27 mouse cellular contexts compared by ENCODE assay signal in genomic region chr8:46296551-46296950, GRCm38 (mm10). TPM values are rescaled to one million over a fixed set of nuclear protein-coding genes. Genes with fewer than 3 reads are reported as not detected.
DNase-seq lines count a peak whose midpoint lies in the region; ATAC-seq and TF ChIP-seq lines count a peak whose summit lies in the region.
"Had no signal": no experiment of that assay in that cellular context is flagged by ENCODE, and none has a peak within 500 bp of the region (broad histone marks: within the 10 kb centered on the region; RNA-seq: fewer than 3 reads in every experiment).

No protein-coding gene starts in this region.

- no peak overlapping the region for H3K9ac ChIP-seq in heart, embryonic 12.5 days
- H3K9ac ChIP-seq in forebrain, embryonic 16.5 days (replicated peaks; ENCODE audit: low read depth, low read length), result no peak overlapping the region
- H3K9ac ChIP-seq in midbrain, embryonic 12.5 days (replicated peaks), result no peak overlapping the region
- H3K9ac ChIP-seq: heart, embryonic 15.5 days; hindbrain, embryonic 15.5 days; liver, embryonic 12.5 days; lung, embryonic 14.5 days; stomach, embryonic 15.5 days had no signal

- peak; percentile 58 for DNase-seq in heart, embryonic 10.5 days (ENCODE audit: low spot score)
- peak; percentile 33 for DNase-seq in brain, embryonic 14.5 days (ENCODE audit: low read depth)
- no peak for DNase-seq in lung, adult 2 months
- no peak for DNase-seq in layer of hippocampus, postnatal 14 days (ENCODE audit: low spot score in 2 of 2)
- DNase-seq in right cerebral cortex, adult 18-20 months, result no peak
- DNase-seq: adrenal gland, postnatal 36 days; B cell, adult 2 months; cerebellum, adult 18-20 months; cerebellum, postnatal 36 days; gastrocnemius, postnatal 10 days; heart, adult 18-20 months; kidney, adult 11 months; layer of hippocampus, postnatal 36 days; lung, embryonic 14.5 days; lung, postnatal 4 days; thymus, adult 18-20 months had no signal

- H3K27ac ChIP-seq in heart, embryonic 10.5 days, result no peak overlapping the region
- no peak overlapping the region for H3K27ac ChIP-seq in heart, embryonic 12.5 days (ENCODE audit: poor library complexity, severe bottlenecking)
- H3K27ac ChIP-seq in forebrain, embryonic 16.5 days (ENCODE audit: low read length), result no peak overlapping the region
- no peak overlapping the region for H3K27ac ChIP-seq in midbrain, embryonic 12.5 days (replicated peaks)
- H3K27ac ChIP-seq: heart, embryonic 15.5 days; hindbrain, embryonic 15.5 days; kidney, postnatal 0 days; liver, embryonic 12.5 days; stomach, embryonic 15.5 days had no signal

- no peak for TF ChIP-seq CTCF in brain, embryonic 14.5 days (IDR thresholded peaks at IDR 0.05; ENCODE audit: borderline replicate concordance, extremely low read depth, insufficient read depth, insufficient read length)
- no peak for TF ChIP-seq CTCF in lung, adult 2 months (IDR thresholded peaks at IDR 0.05; ENCODE audit: insufficient read depth, low read length)

- H3K27me3 ChIP-seq in heart, embryonic 10.5 days (ENCODE audit: insufficient read depth, poor library complexity, severe bottlenecking), result peaks cover 88% of the 10 kb centered on the region
- peaks cover 80% of the 10 kb centered on the region for H3K27me3 ChIP-seq in heart, embryonic 12.5 days (replicated peaks)
- H3K27me3 ChIP-seq in forebrain, embryonic 16.5 days (replicated peaks; ENCODE audit: control insufficient read depth, insufficient read depth, low read length), result peaks cover 68% of the 10 kb centered on the region
- H3K27me3 ChIP-seq in midbrain, embryonic 12.5 days, result peaks cover 95% of the 10 kb centered on the region

- no peak overlapping the region; the same call in 1 of the 2 replicates for H3K4me2 ChIP-seq in heart, embryonic 12.5 days
- H3K4me2 ChIP-seq in forebrain, embryonic 16.5 days (ENCODE audit: low read length), result 0 out of 2 replicates have a peak overlapping the region, but pooled peaks have one; percentile 16
- H3K4me2 ChIP-seq in midbrain, embryonic 12.5 days (replicated peaks), result peak overlapping the region; percentile 44
- H3K4me2 ChIP-seq: heart, embryonic 15.5 days; hindbrain, embryonic 15.5 days; liver, embryonic 12.5 days; lung, embryonic 14.5 days; stomach, embryonic 15.5 days had no signal

- no peaks in the 10 kb centered on the region for H3K36me3 ChIP-seq in heart, embryonic 10.5 days
- H3K36me3 ChIP-seq in heart, embryonic 12.5 days, result no peaks in the 10 kb centered on the region
- no peaks in the 10 kb centered on the region for H3K36me3 ChIP-seq in forebrain, embryonic 16.5 days (ENCODE audit: control insufficient read depth, insufficient read depth)
- H3K36me3 ChIP-seq in midbrain, embryonic 12.5 days, result no peaks in the 10 kb centered on the region
- H3K36me3 ChIP-seq: heart, embryonic 15.5 days; hindbrain, embryonic 15.5 days; liver, embryonic 12.5 days; stomach, embryonic 15.5 days had no signal

- ATAC-seq in heart, embryonic 12.5 days (ENCODE audit: insufficient number of reproducible peaks, low FRiP score), result no peak
- ATAC-seq in forebrain, embryonic 16.5 days, result no peak
- ATAC-seq in midbrain, embryonic 12.5 days (ENCODE audit: low FRiP score, low read depth), result no peak
- ATAC-seq: liver, embryonic 12.5 days had no signal

- under 1% methylated on average over 11 of the region's 11 CpGs for WGBS in heart, embryonic 10.5 days
- WGBS in heart, embryonic 12.5 days, result 2% methylated on average over 11 of the region's 11 CpGs
- WGBS in forebrain, embryonic 16.5 days, result 1% methylated on average over 11 of the region's 11 CpGs
- 2% methylated on average over 11 of the region's 11 CpGs for WGBS in midbrain, embryonic 12.5 days
- 2% methylated on average over 11 of the region's 11 CpGs for WGBS in lung, adult 2 months

- peaks cover 26% of the 10 kb centered on the region for H3K4me1 ChIP-seq in heart, embryonic 10.5 days
- peaks cover 11% of the 10 kb centered on the region for H3K4me1 ChIP-seq in heart, embryonic 12.5 days (replicated peaks)
- H3K4me1 ChIP-seq in forebrain, embryonic 16.5 days (replicated peaks; ENCODE audit: control insufficient read depth, insufficient read depth, low read length), result peaks cover 44% of the 10 kb centered on the region
- peaks cover 47% of the 10 kb centered on the region for H3K4me1 ChIP-seq in midbrain, embryonic 12.5 days
- no peaks in the 10 kb centered on the region for H3K4me1 ChIP-seq in lung, adult 2 months (ENCODE audit: control insufficient read depth, insufficient read depth, low read length)
- H3K4me1 ChIP-seq: liver, embryonic 12.5 days had no signal

- TF ChIP-seq POLR2A in brain, embryonic 14.5 days (IDR thresholded peaks at IDR 0.05; ENCODE audit: borderline replicate concordance, extremely low read depth, insufficient read depth, insufficient read length, poor library complexity, severe bottlenecking), result no peak
- no peak for TF ChIP-seq POLR2A in lung, adult 2 months (IDR thresholded peaks at IDR 0.05; ENCODE audit: borderline replicate concordance, extremely low read depth, low read depth, low read length)

- H3K9me3 ChIP-seq in heart, embryonic 10.5 days, result no peaks in the 10 kb centered on the region
- no peaks in the 10 kb centered on the region for H3K9me3 ChIP-seq in heart, embryonic 12.5 days (replicated peaks)
- H3K9me3 ChIP-seq in forebrain, embryonic 16.5 days (ENCODE audit: control insufficient read depth, low read length), result no peaks in the 10 kb centered on the region
- no peaks in the 10 kb centered on the region for H3K9me3 ChIP-seq in midbrain, embryonic 12.5 days
- H3K9me3 ChIP-seq: heart, embryonic 15.5 days; hindbrain, embryonic 15.5 days; liver, embryonic 12.5 days; stomach, embryonic 15.5 days had no signal

- peak overlapping the region; percentile 8; the same call in 1 of the 2 replicates for H3K4me3 ChIP-seq in heart, embryonic 10.5 days
- H3K4me3 ChIP-seq in heart, embryonic 12.5 days, result no peak overlapping the region
- no peak overlapping the region for H3K4me3 ChIP-seq in forebrain, embryonic 16.5 days (replicated peaks; ENCODE audit: low read length)
- no peak overlapping the region for H3K4me3 ChIP-seq in midbrain, embryonic 12.5 days
- H3K4me3 ChIP-seq in lung, adult 2 months (replicated peaks; ENCODE audit: extremely low read depth, low read depth, low read length), result no peak overlapping the region
- H3K4me3 ChIP-seq: heart, embryonic 15.5 days; hindbrain, embryonic 15.5 days; liver, embryonic 12.5 days; stomach, embryonic 15.5 days had no signal

RNA-seq across cellular contexts. Expression of gene Helt, which starts 2.1 kb away (rescaled TPM):
- not detected in 2 replicates for polyA plus RNA-seq in heart, embryonic 10.5 days (2016; fragmentation: Nextera tagmentation; extraction: Ambion mirVana)
- polyA plus RNA-seq in heart, embryonic 12.5 days (2016; fragmentation: Nextera tagmentation; extraction: Ambion mirVana), result not detected in 2 replicates
- polyA plus RNA-seq in brain, embryonic 14.5 days (2012; rRNA removed), result 3.7 and 7.2 TPM in 2 replicates
- 3.4 and 7.3 TPM in 2 replicates for polyA plus RNA-seq in forebrain, embryonic 16.5 days (2015; fragmentation: Nextera tagmentation; extraction: Ambion mirVana)
- polyA plus RNA-seq in midbrain, embryonic 12.5 days (2016; fragmentation: Nextera tagmentation; extraction: Ambion mirVana), result 38.6 and 58.0 TPM in 2 replicates
- polyA plus RNA-seq in lung, adult 2 months (2012; rRNA removed), result not detected in 2 replicates
- not detected for total RNA-seq in layer of hippocampus, postnatal 14 days (2021)
- total RNA-seq: adrenal gland, postnatal 36 days; layer of hippocampus, adult 18-20 months; layer of hippocampus, postnatal 36 days; left cerebral cortex, postnatal 14 days; neutrophil, adult 5-6 weeks had no signal
- polyA plus RNA-seq: heart, embryonic 15.5 days; kidney, postnatal 0 days; liver, embryonic 12.5 days; lung, embryonic 14.5 days had no signal

Comparison
In these comparisons a context has a peak if more than half of its experiments do, and no peak if none do; other contexts are left out.
1. DNase-seq: peak in heart, embryonic 10.5 days (single experiment) and brain, embryonic 14.5 days (single experiment); none in lung, adult 2 months (single experiment), layer of hippocampus, postnatal 14 days (0 of 2) and right cerebral cortex, adult 18-20 months (single experiment).